Mouse (Mus musculus) heart, postnatal 36 days (tissue): ENCODE measurements at regions not wholly inside any gene's neighbourhood (a gene's known extent, or its start where the extent isn't known, plus 50 kb on each side); places are given as distances from the start of the nearest gene placed in this dataset.

ENCODE experiments used
- DNase-seq, 2 experiments: peaks; one replicate each; pipeline ENCODE4 v3.0.0; 2021 to 2022
- intact Hi-C: fragments of 180-260 bp; cut with DNase I; formaldehyde crosslinking; loops from one replicate; pipeline ENCODE4 v1.15.1; 2025

- intact Hi-C loops: no loop called here
- no peak for DNase-seq
These were observed 1122.8 kb upstream of the Slc10a2 start for GRCm38 (mm10) chr8:6227901-6228300.

GRCm38 (mm10) chr8:6225194-6225593 lies 1120.0 kb upstream of the Slc10a2 start:
- intact Hi-C loops: no loop called here
- DNase-seq: no peak

GRCm38 (mm10) chr8:6207617-6208349 lies 1102.6 kb upstream of the Slc10a2 start:
- no peak for DNase-seq
- intact Hi-C loops: no loop called here

- intact Hi-C loops: no loop called here
- no peak for DNase-seq
These were observed 1099.0 kb upstream of the Slc10a2 start for GRCm38 (mm10) chr8:6204051-6204745.

- intact Hi-C loops: no loop called here
- DNase-seq: no peak
These were observed 1086.3 kb upstream of the Slc10a2 start for GRCm38 (mm10) chr8:6191431-6191830.

- DNase-seq: no peak
- intact Hi-C loops: no loop called here
These were observed 1083.3 kb upstream of the Slc10a2 start for GRCm38 (mm10) chr8:6188422-6188821.

GRCm38 (mm10) chr8:6186561-6186960 lies 1081.4 kb upstream of the Slc10a2 start:
- intact Hi-C loops: no loop called here

GRCm38 (mm10) chr8:6179602-6180001 lies 1074.5 kb upstream of the Slc10a2 start:
- intact Hi-C loops: no loop called here
- DNase-seq: no peak

More at GRCm38 (mm10) chr8:6186561-6186960, 1081.4 kb upstream of the Slc10a2 start:
- no peak for DNase-seq

- DNase-seq: no peak
- intact Hi-C loops: no loop called here
These were observed 1061.3 kb upstream of the Slc10a2 start for GRCm38 (mm10) chr8:6166433-6166832.

- no peak for DNase-seq
- intact Hi-C loops: no loop called here
These were observed 1060.1 kb upstream of the Slc10a2 start for GRCm38 (mm10) chr8:6165230-6165629.

- no peak for DNase-seq
- intact Hi-C loops: no loop called here
These were observed 1059.6 kb upstream of the Slc10a2 start for GRCm38 (mm10) chr8:6164758-6165157.

- no peak for DNase-seq
- intact Hi-C loops: no loop called here
These were observed 1039.4 kb upstream of the Slc10a2 start for GRCm38 (mm10) chr8:6144588-6144987.

GRCm38 (mm10) chr8:6140090-6140489 lies 1034.9 kb upstream of the Slc10a2 start:
- intact Hi-C loops: no loop called here
- no peak for DNase-seq

- intact Hi-C loops: no loop called here
- DNase-seq: no peak
These were observed 1034.0 kb upstream of the Slc10a2 start for GRCm38 (mm10) chr8:6139171-6139570.

- DNase-seq: no peak
- intact Hi-C loops: no loop called here
These were observed 1027.1 kb upstream of the Slc10a2 start for GRCm38 (mm10) chr8:6132243-6132751.

- no peak for DNase-seq
- intact Hi-C loops: no loop called here
These were observed 1020.1 kb upstream of the Slc10a2 start for GRCm38 (mm10) chr8:6125265-6125664.

- intact Hi-C loops: no loop called here
- DNase-seq: no peak
These were observed 1014.4 kb upstream of the Slc10a2 start for GRCm38 (mm10) chr8:6119506-6119905.

- DNase-seq: no peak
- intact Hi-C loops: no loop called here
These were observed 1006.2 kb upstream of the Slc10a2 start for GRCm38 (mm10) chr8:6111351-6111750.

- intact Hi-C loops: no loop called here
- no peak for DNase-seq
These were observed 984.9 kb upstream of the Slc10a2 start for GRCm38 (mm10) chr8:6090028-6090427.

GRCm38 (mm10) chr8:6043939-6044577 lies 938.9 kb upstream of the Slc10a2 start:
- peak; percentile 1 to 11 for DNase-seq
- intact Hi-C loops: no loop called here

GRCm38 (mm10) chr8:6012206-6012605 lies 907.1 kb upstream of the Slc10a2 start:
- intact Hi-C loops: no loop called here

GRCm38 (mm10) chr8:6011182-6011581 lies 906.0 kb upstream of the Slc10a2 start:
- DNase-seq: no peak
- intact Hi-C loops: no loop called here

More at GRCm38 (mm10) chr8:6012206-6012605, 907.1 kb upstream of the Slc10a2 start:
- no peak for DNase-seq
